Mouse (Mus musculus) neural tube, embryonic 15.5 days (tissue): Measurements from ENCODE around the gene Dab1. TPM values are rescaled to one million over a fixed set of nuclear protein-coding genes. Genes with fewer than 3 reads are reported as not detected.
A peak's percentile ranks its signal among the peaks of the same experiment; 100 is the strongest.

Experiments used
- ATAC-seq: fragments of 200-750 bp; cut with Nextera tagmentation; 2 replicates; pipeline ENCODE4 v1.8.0; 2017; ENCODE audit warnings: mild to moderate bottlenecking, moderate TSS enrichment, moderate library complexity; ENCODE audit not compliant: low FRiP score
- H3K27ac ChIP-seq: fragments of 300-500 bp; sonication (generic); replicated peaks from 2 replicates; pipeline ENCODE4 v1.5.1; 2015; ENCODE audit warnings: mild to moderate bottlenecking, inconsistent platforms
- H3K27me3 ChIP-seq: fragments of 300-500 bp; sonication (generic); replicated peaks from 2 replicates; pipeline ENCODE4 v1.6.1; 2015; ENCODE audit warnings: inconsistent platforms
- H3K36me3 ChIP-seq: fragments of 300-500 bp; sonication (generic); 2 replicates; pipeline ENCODE4 v1.6.1; 2015; ENCODE audit warnings: inconsistent platforms
- H3K4me1 ChIP-seq: fragments of 300-500 bp; sonication (generic); 2 replicates; pipeline ENCODE4 v1.6.1; 2015; ENCODE audit warnings: inconsistent platforms
- H3K4me2 ChIP-seq: fragments of 300-500 bp; sonication (generic); 2 replicates; pipeline ENCODE4 v1.6.1; 2015; ENCODE audit warnings: inconsistent platforms, mild to moderate bottlenecking, moderate library complexity
- H3K4me3 ChIP-seq: fragments of 300-500 bp; sonication (generic); replicated peaks from 2 replicates; pipeline ENCODE4 v1.5.1; 2015; ENCODE audit warnings: mild to moderate bottlenecking, inconsistent platforms
- H3K9ac ChIP-seq: fragments of 300-500 bp; sonication (generic); replicated peaks from 2 replicates; pipeline ENCODE4 v1.6.1; 2015; ENCODE audit warnings: mild to moderate bottlenecking, inconsistent platforms
- H3K9me3 ChIP-seq: fragments of 300-500 bp; sonication (generic); replicated peaks from 2 replicates; pipeline ENCODE4 v1.6.1; 2016; ENCODE audit warnings: inconsistent platforms
- WGBS: fragments of 180-500 bp; shearing (Covaris S2); methylation state at CpG from one replicate; pipeline ENCODE4 v1.1.7; 2015; ENCODE audit warnings: mixed read lengths; 5-methylcytosine and 5-hydroxymethylcytosine counted together
- polyA plus RNA-seq: library from polyadenylated mRNA; unstranded; fragments of >200 nt; fragmentation: Nextera tagmentation; extraction: Ambion mirVana; gene quantifications from 2 replicates; pipeline ENCODE4 v1.2.1, GENCODE M21; 2015

The Dab1 gene
- polyA plus RNA-seq, 1 experiment from 2014 or later = 57.9 TPM

GRCm38 (mm10) chr4:104366491-104366890 lies 747.3 kb downstream of the Dab1 start:
- Histone ChIP-seq H3K9ac (peak overlapping the region; percentile 77), H3K27ac (peak overlapping the region; percentile 82)
- ATAC-seq = no peak

GRCm38 (mm10) chr4:104366894-104367740 lies 748.0 kb downstream of the Dab1 start:
- Histone ChIP-seq H3K4me2 (peak overlapping the region; percentile 97), H3K4me1 (peaks cover 36% of the 10 kb centered on the region), H3K9me3 (no peaks in the 10 kb centered on the region), H3K27me3 (peaks cover 18% of the 10 kb centered on the region), H3K4me3 (peak overlapping the region; percentile 74), H3K27ac (peak overlapping the region; percentile 82), H3K36me3 (no peaks in the 10 kb centered on the region), H3K9ac (peak overlapping the region; percentile 77)
- ATAC-seq = peak; percentile 90
- under 1% methylated on average over 64 of the region's 94 CpGs for WGBS

More at GRCm38 (mm10) chr4:104366491-104366890, 747.3 kb downstream of the Dab1 start:
- H3K4me2 ChIP-seq = peak overlapping the region; percentile 97
- peaks cover 18% of the 10 kb centered on the region for H3K27me3 ChIP-seq
- peaks cover 36% of the 10 kb centered on the region for H3K4me1 ChIP-seq
- 4% methylated on average over 8 of the region's 8 CpGs for WGBS
- peak overlapping the region; percentile 74 for H3K4me3 ChIP-seq
- no peaks in the 10 kb centered on the region for H3K9me3 ChIP-seq
- no peaks in the 10 kb centered on the region for H3K36me3 ChIP-seq

- H3K4me3 ChIP-seq = peak overlapping the region; percentile 74
- WGBS = 1% methylated on average over 41 of the region's 48 CpGs
- peak; percentile 43 for ATAC-seq
Measured at GRCm38 (mm10) chr4:104367741-104368411, 748.7 kb downstream of the Dab1 start.

GRCm38 (mm10) chr4:104368561-104369021 lies 749.4 kb downstream of the Dab1 start:
- no peaks in the 10 kb centered on the region for H3K36me3 ChIP-seq
- peak; percentile 62; the same call in 1 of the 2 replicates for ATAC-seq
- peak overlapping the region; percentile 97 for H3K4me2 ChIP-seq
- no peaks in the 10 kb centered on the region for H3K9me3 ChIP-seq
- under 1% methylated on average over 20 of the region's 20 CpGs for WGBS
- peak overlapping the region; percentile 82 for H3K27ac ChIP-seq
- peak overlapping the region; percentile 77 for H3K9ac ChIP-seq
- H3K4me1 ChIP-seq = peaks cover 36% of the 10 kb centered on the region
- H3K27me3 ChIP-seq = peaks cover 18% of the 10 kb centered on the region
- peak overlapping the region; percentile 74 for H3K4me3 ChIP-seq

More at GRCm38 (mm10) chr4:104367741-104368411, 748.7 kb downstream of the Dab1 start:
- H3K4me1 ChIP-seq = peaks cover 36% of the 10 kb centered on the region
- peak overlapping the region; percentile 82 for H3K27ac ChIP-seq
- peak overlapping the region; percentile 77 for H3K9ac ChIP-seq
- H3K4me2 ChIP-seq = peak overlapping the region; percentile 97
- H3K27me3 ChIP-seq = peaks cover 18% of the 10 kb centered on the region
- H3K9me3 ChIP-seq = no peaks in the 10 kb centered on the region
- no peaks in the 10 kb centered on the region for H3K36me3 ChIP-seq

- ATAC-seq = no peak
- 7% methylated on average over 7 of the region's 7 CpGs for WGBS
- Histone ChIP-seq H3K9me3 (no peaks in the 10 kb centered on the region), H3K27me3 (peaks cover 18% of the 10 kb centered on the region), H3K4me1 (peaks cover 36% of the 10 kb centered on the region), H3K9ac (0 out of 2 replicates have a peak overlapping the region, but pooled peaks have one; percentile 28), H3K4me3 (peak overlapping the region; percentile 74), H3K27ac (peak overlapping the region; percentile 58; the same call in 1 of the 2 replicates), H3K4me2 (peak overlapping the region; percentile 97), H3K36me3 (no peaks in the 10 kb centered on the region)
Measured at GRCm38 (mm10) chr4:104369091-104369490, 749.9 kb downstream of the Dab1 start.

DNA sequence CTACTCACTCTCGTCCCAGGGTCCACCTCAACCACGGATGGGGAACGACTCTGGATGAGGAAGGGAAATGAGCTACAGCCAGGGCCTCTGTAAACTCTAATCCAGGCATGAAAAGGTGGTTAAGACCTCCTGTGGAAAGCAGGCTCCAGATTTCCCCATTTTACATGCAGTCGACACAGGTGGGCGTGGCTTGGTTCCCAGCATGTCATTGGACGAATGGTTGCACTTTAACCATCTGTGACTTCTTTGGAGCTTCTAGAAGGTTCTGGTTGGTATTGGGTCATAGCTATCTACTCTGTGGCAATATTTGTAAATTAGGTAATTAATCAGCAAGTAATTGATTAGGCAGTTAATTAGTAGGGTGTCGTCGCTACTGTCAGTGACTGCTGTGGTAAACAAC lies 752.0 kb downstream of the Dab1 start:
- no peak for ATAC-seq
- Histone ChIP-seq H3K27ac (no peak overlapping the region), H3K27me3 (peaks cover 9% of the 10 kb centered on the region), H3K36me3 (no peaks in the 10 kb centered on the region), H3K4me1 (peaks cover 34% of the 10 kb centered on the region), H3K4me3 (no peak overlapping the region), H3K9me3 (no peaks in the 10 kb centered on the region), H3K9ac (no peak overlapping the region), H3K4me2 (no peak overlapping the region)
- WGBS = 78% methylated on average over 8 of the region's 8 CpGs

GRCm38 (mm10) chr4:104374191-104374590 lies 755.0 kb downstream of the Dab1 start:
- no peak for ATAC-seq
- no peaks in the 10 kb centered on the region for H3K9me3 ChIP-seq
- no peak overlapping the region for H3K9ac ChIP-seq
- no peak overlapping the region for H3K27ac ChIP-seq
- no peak overlapping the region for H3K4me3 ChIP-seq
- H3K4me2 ChIP-seq = no peak overlapping the region
- peaks cover 8% of the 10 kb centered on the region for H3K4me1 ChIP-seq
- no peaks in the 10 kb centered on the region for H3K36me3 ChIP-seq
- peaks cover 6% of the 10 kb centered on the region for H3K27me3 ChIP-seq
- 74% methylated on average over 1 of the region's 1 CpGs for WGBS

DNA sequence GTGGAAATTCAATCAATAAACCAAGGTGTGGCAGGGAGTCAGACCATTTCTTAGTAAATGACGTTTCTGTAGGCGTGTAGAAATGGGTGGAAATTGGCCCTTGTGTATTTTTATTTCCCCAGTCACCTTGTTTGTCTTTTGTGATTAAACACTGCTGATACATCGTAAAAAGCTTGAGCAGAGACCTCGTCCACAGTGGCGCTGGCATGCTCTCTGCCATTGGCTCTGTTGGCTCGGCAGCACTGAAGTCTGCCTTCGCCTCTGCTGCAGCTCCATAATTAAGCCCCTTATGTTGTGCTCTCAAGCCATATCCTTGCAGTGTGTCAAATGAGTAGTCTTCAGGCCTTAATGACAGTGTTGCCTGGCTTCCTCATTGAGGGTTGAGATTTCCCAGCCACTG lies 765.5 kb downstream of the Dab1 start:
- no peak overlapping the region for H3K27ac ChIP-seq
- H3K9me3 ChIP-seq = no peaks in the 10 kb centered on the region
- peaks cover 13% of the 10 kb centered on the region for H3K4me1 ChIP-seq
- WGBS = 24% methylated on average over 7 of the region's 7 CpGs
- 0 out of 2 replicates have a peak, but pooled peaks cover 3% of the 10 kb centered on the region for H3K27me3 ChIP-seq
- no peak overlapping the region for H3K4me3 ChIP-seq
- no peak overlapping the region for H3K9ac ChIP-seq
- no peak for ATAC-seq
- no peak overlapping the region for H3K4me2 ChIP-seq
- H3K36me3 ChIP-seq = no peaks in the 10 kb centered on the region

GRCm38 (mm10) chr4:104385272-104385671 lies 766.1 kb downstream of the Dab1 start:
- Histone ChIP-seq H3K9me3 (no peaks in the 10 kb centered on the region), H3K27ac (no peak overlapping the region), H3K9ac (no peak overlapping the region), H3K36me3 (no peaks in the 10 kb centered on the region), H3K4me3 (no peak overlapping the region), H3K4me1 (peaks cover 13% of the 10 kb centered on the region), H3K4me2 (no peak overlapping the region), H3K27me3 (0 out of 2 replicates have a peak, but pooled peaks cover 3% of the 10 kb centered on the region)
- 31% methylated on average over 5 of the region's 5 CpGs for WGBS
- no peak for ATAC-seq

- no peak overlapping the region for H3K4me2 ChIP-seq
Measured at GRCm38 (mm10) chr4:104395515-104395914, 776.4 kb downstream of the Dab1 start.

GRCm38 (mm10) chr4:104396095-104396494 lies 776.9 kb downstream of the Dab1 start:
- H3K9ac ChIP-seq = no peak overlapping the region
- ATAC-seq = no peak
- WGBS = 87% methylated on average over 5 of the region's 5 CpGs

More at GRCm38 (mm10) chr4:104395515-104395914, 776.4 kb downstream of the Dab1 start:
- Histone ChIP-seq H3K36me3 (no peaks in the 10 kb centered on the region), H3K9ac (no peak overlapping the region), H3K27ac (no peak overlapping the region), H3K4me1 (peaks cover 9% of the 10 kb centered on the region), H3K4me3 (no peak overlapping the region), H3K27me3 (no peaks in the 10 kb centered on the region; the same call in 1 of the 2 replicates), H3K9me3 (no peaks in the 10 kb centered on the region)
- WGBS = 79% methylated on average over 3 of the region's 3 CpGs
- ATAC-seq = no peak

More at GRCm38 (mm10) chr4:104396095-104396494, 776.9 kb downstream of the Dab1 start:
- Histone ChIP-seq H3K4me3 (no peak overlapping the region), H3K27ac (no peak overlapping the region), H3K36me3 (no peaks in the 10 kb centered on the region), H3K4me2 (no peak overlapping the region), H3K9me3 (no peaks in the 10 kb centered on the region), H3K27me3 (no peaks in the 10 kb centered on the region; the same call in 1 of the 2 replicates), H3K4me1 (peaks cover 9% of the 10 kb centered on the region)
